Mouse (Mus musculus) heart, adult 9 months (tissue): ENCODE results near the gene Trpm1.

Experiments
- DNase-seq, 2 experiments: peaks; one replicate each; pipeline ENCODE4 v3.0.0; 2022; ENCODE audit warnings: low spot score in 2 of 2

The Trpm1 gene

DNA sequence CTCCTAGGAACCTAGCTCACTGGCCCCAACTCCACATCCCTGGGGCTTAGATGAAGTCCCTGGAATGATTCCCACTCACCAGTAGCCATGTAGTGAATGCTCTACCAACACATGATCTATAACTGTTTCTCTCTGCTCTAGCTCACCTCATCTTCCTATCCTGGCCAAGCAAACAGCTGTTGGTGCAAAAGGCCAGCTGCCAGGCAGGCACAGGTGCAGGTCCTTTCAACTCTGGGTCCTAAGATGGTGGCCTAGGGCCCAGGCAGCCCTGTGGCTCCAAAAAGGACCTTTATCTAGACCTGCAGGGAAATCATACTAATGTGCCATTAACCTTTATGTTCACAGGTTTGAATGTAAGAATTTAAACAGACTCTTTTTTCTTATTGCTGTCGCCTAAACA lies 10.3 kb downstream of the Trpm1 start:
- DNase-seq, result no peak

DNA sequence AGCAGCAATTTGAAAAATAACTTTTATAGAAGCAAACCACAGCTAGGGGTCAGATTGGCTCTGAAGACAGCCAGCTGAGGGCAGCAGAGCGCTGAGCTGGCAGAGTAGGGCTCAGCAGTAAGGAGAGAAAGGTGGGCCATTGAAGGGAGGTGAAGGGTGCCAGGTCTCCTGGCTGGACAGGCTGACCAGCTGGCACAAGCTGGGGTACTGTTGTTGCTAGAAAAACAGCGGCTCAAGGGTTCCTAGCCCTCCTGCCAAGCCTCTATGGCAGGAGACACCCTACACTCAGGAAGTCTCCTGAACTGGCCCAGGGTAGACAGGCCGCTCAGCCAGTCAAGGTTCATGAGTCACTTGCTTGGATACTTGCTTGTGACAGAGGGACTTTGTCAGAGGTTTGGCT lies 11.4 kb downstream of the Trpm1 start:
- peak in 1 of 2 experiments; percentile 35 for DNase-seq

DNA sequence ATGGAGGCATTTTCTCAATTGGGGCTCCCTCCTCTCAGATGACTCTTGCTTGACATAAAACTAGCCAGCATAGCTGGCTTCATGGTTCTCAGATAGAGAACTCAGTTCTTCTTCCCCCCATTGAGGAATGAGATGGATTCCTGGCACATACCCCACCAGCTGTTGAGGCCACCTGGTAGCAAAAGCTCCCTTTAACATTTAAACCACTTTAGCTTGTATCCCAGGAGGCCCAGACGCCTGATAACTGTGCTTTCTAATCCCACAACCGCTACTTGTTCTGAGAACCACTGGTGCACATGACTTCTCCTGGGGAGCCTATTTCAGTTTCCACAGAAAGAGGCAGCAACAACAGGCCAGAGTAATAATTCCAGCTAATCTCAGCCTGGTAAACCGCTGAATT lies 12.4 kb downstream of the Trpm1 start:
- DNase-seq, result no peak

DNA sequence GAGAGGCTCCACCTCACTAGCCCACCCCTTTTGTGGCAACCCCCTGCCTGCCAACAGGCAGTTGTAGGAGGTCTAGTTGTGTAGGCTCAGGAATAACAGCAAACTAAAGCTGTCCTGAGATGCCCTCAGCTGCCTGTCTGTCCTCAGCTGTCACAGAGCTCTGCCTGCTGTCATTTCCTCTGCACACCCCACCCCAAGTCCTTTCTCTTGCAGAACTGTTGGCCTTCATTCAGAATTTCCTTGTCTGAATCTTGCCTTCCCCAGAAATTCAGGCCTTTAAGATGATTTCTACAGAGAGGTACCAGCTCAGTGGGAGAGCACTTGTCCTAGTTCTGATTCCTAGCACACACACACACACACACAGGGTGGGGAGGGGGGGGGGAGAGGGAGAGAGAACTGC lies 13.1 kb downstream of the Trpm1 start:
- DNase-seq, result peak; percentile 25 to 28

GRCm38 (mm10) chr7:64179310-64179709 lies 25.7 kb downstream of the Trpm1 start:
- peak; percentile 39 to 49 for DNase-seq

DNA sequence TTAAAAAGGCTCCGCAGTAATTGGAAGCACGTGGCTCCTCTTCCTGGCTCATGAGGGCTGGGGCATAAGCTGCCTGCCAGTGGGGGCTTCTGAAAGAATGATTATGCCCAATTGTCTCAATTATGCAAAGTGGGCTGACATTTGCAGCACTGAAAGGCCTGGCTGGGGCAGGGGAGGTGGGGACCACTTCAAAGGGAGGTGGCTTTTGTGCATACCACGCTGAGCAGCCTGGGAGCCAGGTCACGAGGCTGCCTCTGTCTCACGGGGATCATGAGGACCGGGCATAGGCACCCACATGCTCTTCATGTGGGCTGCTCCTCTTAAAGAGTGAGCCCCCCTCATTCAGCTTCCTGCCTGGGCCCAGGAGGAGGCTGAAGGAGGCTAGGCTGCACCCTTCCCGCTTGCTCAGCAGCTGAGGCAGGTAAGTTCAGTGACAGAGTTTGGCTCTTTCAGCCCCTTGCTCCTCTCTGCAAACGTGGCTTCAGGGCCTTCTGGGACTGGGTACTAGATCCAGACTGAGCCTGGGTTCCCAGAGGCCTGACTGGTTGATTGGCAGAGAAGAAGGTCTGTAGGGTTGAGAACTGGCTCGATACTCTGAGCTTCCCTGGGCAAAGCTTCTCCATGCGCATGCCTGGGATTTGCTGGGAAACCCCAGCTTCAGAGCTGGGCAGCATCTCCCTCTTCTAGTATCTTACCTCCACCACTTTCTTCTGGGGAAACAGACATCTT lies 31.7 kb downstream of the Trpm1 start:
- no peak for DNase-seq

- no peak for DNase-seq
Measured at GRCm38 (mm10) chr7:64185932-64186312, 32.3 kb downstream of the Trpm1 start.

- DNase-seq, result peak; percentile 55 to 71
Measured at GRCm38 (mm10) chr7:64192261-64192943, 38.8 kb downstream of the Trpm1 start.

- no peak for DNase-seq
Measured at GRCm38 (mm10) chr7:64193476-64193875, 39.8 kb downstream of the Trpm1 start.

DNA sequence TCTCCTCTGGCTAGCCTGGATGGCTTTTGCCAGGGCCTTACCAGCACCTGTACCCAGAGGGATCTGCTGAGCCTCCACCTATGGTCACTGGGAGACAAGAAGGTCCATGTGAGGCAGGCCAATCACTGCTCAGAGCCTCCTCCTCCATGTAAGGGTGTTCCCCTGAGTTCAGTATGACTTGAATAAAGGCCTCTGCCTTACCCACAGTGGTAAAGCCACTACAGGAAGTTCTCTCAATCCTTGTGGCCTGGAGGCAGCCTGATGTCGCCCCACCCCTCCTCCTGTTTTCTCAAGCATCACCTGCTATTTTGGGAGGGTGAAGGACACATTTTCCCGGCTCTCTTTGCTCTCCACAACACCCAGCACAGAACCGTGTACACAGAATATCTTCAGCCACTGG lies 42.5 kb downstream of the Trpm1 start:
- no peak for DNase-seq

DNA sequence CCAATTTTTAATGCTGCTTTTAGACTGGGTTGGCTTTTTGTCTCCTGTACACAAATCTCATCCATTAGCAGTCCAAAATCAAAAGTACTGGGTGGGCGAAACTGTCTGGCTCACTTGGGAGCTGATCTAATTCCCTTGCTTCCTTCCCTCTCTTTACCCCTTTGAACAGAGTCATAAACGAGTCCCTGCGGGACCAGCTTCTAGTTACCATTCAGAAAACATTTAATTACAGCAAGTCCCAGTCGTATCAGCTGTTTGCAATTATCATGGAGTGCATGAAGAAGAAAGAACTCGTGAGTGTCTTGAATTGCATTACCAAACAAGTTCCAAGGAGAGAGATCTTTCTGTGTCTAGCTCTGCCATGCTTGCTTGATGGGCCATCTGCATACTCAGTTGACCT lies 55.1 kb downstream of the Trpm1 start:
- no peak for DNase-seq

DNA sequence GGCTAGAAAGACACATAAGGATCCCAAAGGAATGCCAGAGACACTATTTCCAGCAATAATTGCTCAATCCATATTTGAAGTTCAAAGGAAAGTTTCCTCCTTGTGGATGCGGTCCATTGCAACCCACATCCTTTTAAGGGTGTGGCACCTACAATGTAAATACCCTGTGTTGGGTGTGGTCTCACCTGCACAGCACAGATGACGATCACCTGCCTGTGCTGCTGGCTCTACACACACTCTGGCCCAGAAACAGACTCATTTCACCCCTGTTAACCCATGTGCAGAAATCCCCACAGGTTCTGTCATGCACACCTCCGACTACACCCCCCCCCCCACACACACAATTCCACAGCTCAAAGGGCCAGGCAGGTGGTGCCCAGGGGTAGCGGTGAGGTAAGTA lies 59.2 kb downstream of the Trpm1 start:
- no peak for DNase-seq

GRCm38 (mm10) chr7:64214066-64214465 lies 60.4 kb downstream of the Trpm1 start:
- DNase-seq, result no peak

GRCm38 (mm10) chr7:64215613-64216012 lies 62.0 kb downstream of the Trpm1 start:
- no peak for DNase-seq

- DNase-seq, result no peak
Measured at GRCm38 (mm10) chr7:64217428-64217827, 63.8 kb downstream of the Trpm1 start.

GRCm38 (mm10) chr7:64219765-64220164 lies 66.1 kb downstream of the Trpm1 start:
- no peak for DNase-seq

DNA sequence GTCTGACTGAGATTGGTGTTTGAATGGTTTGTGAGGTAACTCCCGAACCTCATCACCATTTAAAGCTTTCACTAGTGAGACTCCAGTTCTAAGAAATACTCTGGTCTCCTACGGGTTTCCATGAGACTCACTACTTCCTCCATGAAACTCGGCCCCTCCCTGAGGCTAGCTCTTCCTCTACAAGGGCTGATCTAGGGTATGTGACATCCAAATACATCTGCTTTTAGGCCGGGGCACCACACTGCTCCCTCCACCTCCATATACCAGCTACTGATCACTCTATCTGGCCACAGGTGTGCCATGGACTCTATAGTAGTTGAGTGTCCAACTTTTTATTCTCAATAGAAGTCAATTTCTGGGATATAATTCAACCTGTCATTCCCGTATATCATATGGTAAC lies 69.6 kb downstream of the Trpm1 start:
- no peak for DNase-seq

GRCm38 (mm10) chr7:64226339-64227194 lies 72.9 kb downstream of the Trpm1 start:
- peak in 1 of 2 experiments; percentile 7 for DNase-seq

DNA sequence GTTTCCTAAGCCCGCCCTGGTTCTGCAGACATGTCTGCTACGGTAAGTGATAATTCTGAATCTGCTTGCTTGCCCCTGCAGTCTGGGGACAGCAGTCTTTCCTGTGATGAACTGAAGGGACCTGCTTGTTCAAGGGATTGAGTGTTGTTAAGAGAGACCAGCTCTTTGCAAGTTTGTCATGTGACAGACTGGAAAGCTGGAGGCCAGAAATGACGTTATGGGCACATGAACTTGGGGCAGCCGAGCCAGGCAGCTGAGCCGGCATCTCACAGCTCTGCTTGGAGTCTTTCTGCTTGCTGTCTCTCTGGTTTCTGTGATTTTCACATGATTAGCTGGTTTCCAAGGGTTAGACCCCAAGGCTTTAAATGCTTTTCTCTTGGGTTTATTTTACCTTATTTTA lies 74.0 kb downstream of the Trpm1 start:
- DNase-seq, result no peak

- DNase-seq, result no peak
Measured at GRCm38 (mm10) chr7:64228300-64228699, 74.7 kb downstream of the Trpm1 start.

DNA sequence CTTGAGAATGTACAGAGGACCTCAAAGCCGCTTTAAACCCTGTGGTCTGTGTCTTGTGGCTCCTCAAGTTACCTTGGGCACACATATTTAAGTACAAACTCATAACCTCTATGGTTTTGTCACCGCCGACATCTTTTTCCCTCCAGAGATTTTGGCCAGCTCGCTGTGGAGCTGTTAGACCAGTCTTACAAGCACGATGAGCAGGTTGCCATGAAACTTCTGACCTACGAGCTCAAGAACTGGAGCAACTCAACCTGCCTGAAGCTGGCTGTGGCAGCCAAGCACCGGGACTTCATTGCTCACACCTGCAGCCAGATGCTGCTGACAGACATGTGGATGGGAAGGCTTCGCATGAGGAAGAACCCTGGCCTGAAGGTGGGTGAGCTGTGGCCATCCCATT lies 76.3 kb downstream of the Trpm1 start:
- no peak for DNase-seq

DNA sequence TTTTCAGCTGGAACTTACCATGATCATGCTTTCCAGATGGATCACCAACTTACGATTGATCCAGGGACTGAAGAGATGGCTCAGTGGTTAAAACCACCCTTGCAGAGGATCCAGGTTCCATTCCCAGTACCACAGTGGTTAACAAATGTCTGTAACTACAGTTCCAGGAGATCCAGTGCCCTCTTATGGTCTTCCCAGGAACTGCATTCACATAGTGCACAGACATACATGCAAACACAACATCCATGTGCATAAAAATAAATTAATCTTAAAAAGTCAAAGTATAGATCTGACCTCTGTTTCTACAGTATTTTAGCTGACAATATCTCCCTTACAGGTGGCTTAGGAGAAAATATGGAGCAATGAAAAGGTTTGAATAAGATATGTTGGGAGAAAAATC lies 77.4 kb downstream of the Trpm1 start:
- DNase-seq, result no peak

GRCm38 (mm10) chr7:64231996-64232395 lies 78.4 kb downstream of the Trpm1 start:
- DNase-seq, result no peak
